Mouse (Mus musculus) stomach, embryonic 14.5 days (tissue): ENCODE measurements at regions not wholly inside any gene's neighbourhood (a gene's known extent, or its start where the extent isn't known, plus 50 kb on each side); places are given as distances from the start of the nearest gene placed in this dataset.

Source experiments
- ATAC-seq: fragments of 200-750 bp; cut with Nextera tagmentation; 2 replicates; pipeline ENCODE4 v1.8.0; 2017; ENCODE audit warnings: low read depth, moderate TSS enrichment; ENCODE audit not compliant: insufficient number of reproducible peaks, insufficient read depth, low FRiP score
- H3K27ac ChIP-seq: fragments of 300-500 bp; sonication (generic); 2 replicates; pipeline ENCODE4 v1.5.1; 2014; ENCODE audit warnings: mild to moderate bottlenecking, low read length, moderate library complexity, mixed read lengths
- H3K27me3 ChIP-seq: fragments of 300-500 bp; sonication (generic); 2 replicates; pipeline ENCODE4 v1.6.1; 2014; ENCODE audit warnings: low read length, control low read depth, mixed read lengths; ENCODE audit not compliant: control insufficient read depth, insufficient read depth
- H3K36me3 ChIP-seq: fragments of 300-500 bp; sonication (generic); 2 replicates; pipeline ENCODE4 v1.6.1; 2014; ENCODE audit warnings: mild to moderate bottlenecking, control low read depth, low read length, moderate library complexity, mixed read lengths; ENCODE audit not compliant: control insufficient read depth, insufficient read depth
- H3K4me1 ChIP-seq: fragments of 300-500 bp; sonication (generic); 2 replicates; pipeline ENCODE4 v1.6.1; 2014; ENCODE audit warnings: low read length, control low read depth, mixed read lengths; ENCODE audit not compliant: control insufficient read depth, insufficient read depth
- H3K4me2 ChIP-seq: fragments of 300-500 bp; sonication (generic); replicated peaks from 2 replicates; pipeline ENCODE4 v1.6.1; 2014; ENCODE audit warnings: low read depth, low read length, control low read depth
- H3K4me3 ChIP-seq: fragments of 300-500 bp; sonication (generic); 2 replicates; pipeline ENCODE4 v1.5.1; 2014; ENCODE audit warnings: low read depth, low read length, control low read depth
- H3K9ac ChIP-seq: fragments of 300-500 bp; sonication (generic); replicated peaks from 2 replicates; pipeline ENCODE4 v1.6.1; 2014; ENCODE audit warnings: low read depth, mild to moderate bottlenecking, control low read depth, low read length, moderate library complexity, mixed read lengths
- H3K9me3 ChIP-seq: fragments of 300-500 bp; sonication (generic); 2 replicates; pipeline ENCODE4 v1.6.1; 2016; ENCODE audit warnings: low read depth, low read length, control low read depth; ENCODE audit not compliant: control insufficient read depth
- WGBS: fragments of 180-500 bp; shearing (Covaris S2); extraction: QIAGEN DNeasy Blood & Tissue Kit; methylation state at CpG from one replicate; pipeline ENCODE4 v1.1.7; 2014; 5-methylcytosine and 5-hydroxymethylcytosine counted together

DNA sequence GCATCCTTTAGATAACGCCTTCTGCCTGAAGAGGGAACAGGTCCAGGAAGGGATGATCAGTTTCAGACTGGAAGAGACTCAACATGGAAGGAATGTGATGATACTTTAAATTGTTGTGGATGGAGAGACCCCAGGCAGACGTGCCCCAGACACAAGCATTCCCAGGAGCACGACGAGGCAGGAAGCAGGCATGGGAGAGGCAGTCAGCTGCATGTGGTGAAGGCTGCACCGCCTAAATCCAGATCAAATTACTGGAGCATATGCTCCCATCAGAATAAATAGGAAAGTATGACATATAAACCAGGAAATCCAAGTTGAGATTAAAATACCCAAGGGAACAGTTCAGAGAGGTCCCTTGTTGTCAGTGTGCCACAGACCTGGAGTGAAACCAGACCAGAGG is 467.3 kb downstream of the Pid1 start:
- no peak for ATAC-seq
- Histone ChIP-seq H3K4me3 (no peak overlapping the region), H3K9me3 (no peaks in the 10 kb centered on the region), H3K27ac (no peak overlapping the region), H3K4me1 (no peaks in the 10 kb centered on the region), H3K36me3 (no peaks in the 10 kb centered on the region), H3K9ac (no peak overlapping the region), H3K27me3 (no peaks in the 10 kb centered on the region), H3K4me2 (no peak overlapping the region)
- WGBS, result 37% methylated on average over 5 of the region's 5 CpGs

DNA sequence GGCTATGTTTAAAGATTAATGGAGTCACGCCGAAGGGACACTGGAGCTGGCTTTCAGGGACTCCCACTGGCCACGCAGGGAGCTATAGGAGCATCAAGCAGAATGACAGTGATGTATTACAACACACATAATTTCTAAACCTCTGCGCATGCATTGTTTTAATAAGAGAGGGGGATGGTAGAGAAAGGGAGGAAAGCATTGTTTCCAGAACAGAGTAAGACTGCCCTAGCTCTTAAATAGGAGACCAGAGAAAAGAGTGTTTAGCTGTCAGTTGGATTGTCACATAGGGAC is 471.1 kb upstream of the Sphkap start:
- Histone ChIP-seq H3K9ac (no peak overlapping the region), H3K27me3 (no peaks in the 10 kb centered on the region), H3K4me1 (no peaks in the 10 kb centered on the region), H3K9me3 (no peaks in the 10 kb centered on the region), H3K36me3 (no peaks in the 10 kb centered on the region), H3K4me2 (no peak overlapping the region), H3K4me3 (no peak overlapping the region), H3K27ac (no peak overlapping the region)
- no peak for ATAC-seq
- WGBS, result 67% methylated on average over 4 of the region's 4 CpGs

DNA sequence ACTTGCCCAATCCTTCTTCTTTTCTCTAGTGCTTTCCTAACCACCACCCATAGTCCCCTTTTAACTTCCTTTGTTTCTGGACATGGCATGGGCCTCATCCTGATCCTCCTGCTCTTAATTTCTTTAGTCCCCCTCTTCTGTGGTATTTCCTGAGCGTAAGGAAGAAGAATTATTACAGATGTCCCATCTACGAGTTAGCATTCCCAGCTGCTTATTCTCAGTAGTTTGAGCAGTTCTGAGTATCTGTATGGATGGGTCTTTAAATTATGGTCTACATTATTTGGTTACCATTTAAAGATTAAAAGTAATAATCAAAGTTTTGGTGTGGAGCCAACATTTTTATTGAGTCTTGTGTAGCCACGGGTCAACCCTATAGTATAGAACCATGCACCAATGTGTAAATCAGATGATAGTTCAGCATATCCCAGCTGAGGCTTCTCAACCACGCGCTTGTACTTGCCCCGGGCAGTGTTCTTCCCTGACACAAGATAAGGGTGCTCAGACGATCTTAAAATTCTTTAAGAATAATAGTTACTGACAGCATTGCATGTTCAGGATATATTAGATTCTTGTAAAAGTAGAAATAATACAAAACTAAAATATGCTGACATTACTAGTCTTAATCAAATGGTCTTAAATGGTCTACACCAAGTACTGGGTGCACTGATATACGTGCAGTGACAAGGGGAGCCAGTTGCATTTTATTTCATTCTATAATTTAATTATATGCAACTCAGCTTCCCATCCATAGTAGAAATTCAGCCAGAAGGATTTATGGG is 470.5 kb upstream of the Sphkap start:
- H3K4me3 ChIP-seq, result no peak overlapping the region
- H3K9ac ChIP-seq, result no peak overlapping the region
- WGBS, result 80% methylated on average over 8 of the region's 8 CpGs
- H3K4me2 ChIP-seq, result no peak overlapping the region
- no peak for ATAC-seq
- no peaks in the 10 kb centered on the region for H3K9me3 ChIP-seq
- no peaks in the 10 kb centered on the region for H3K27me3 ChIP-seq
- no peaks in the 10 kb centered on the region for H3K4me1 ChIP-seq
- no peak overlapping the region for H3K27ac ChIP-seq
- H3K36me3 ChIP-seq, result no peaks in the 10 kb centered on the region

DNA sequence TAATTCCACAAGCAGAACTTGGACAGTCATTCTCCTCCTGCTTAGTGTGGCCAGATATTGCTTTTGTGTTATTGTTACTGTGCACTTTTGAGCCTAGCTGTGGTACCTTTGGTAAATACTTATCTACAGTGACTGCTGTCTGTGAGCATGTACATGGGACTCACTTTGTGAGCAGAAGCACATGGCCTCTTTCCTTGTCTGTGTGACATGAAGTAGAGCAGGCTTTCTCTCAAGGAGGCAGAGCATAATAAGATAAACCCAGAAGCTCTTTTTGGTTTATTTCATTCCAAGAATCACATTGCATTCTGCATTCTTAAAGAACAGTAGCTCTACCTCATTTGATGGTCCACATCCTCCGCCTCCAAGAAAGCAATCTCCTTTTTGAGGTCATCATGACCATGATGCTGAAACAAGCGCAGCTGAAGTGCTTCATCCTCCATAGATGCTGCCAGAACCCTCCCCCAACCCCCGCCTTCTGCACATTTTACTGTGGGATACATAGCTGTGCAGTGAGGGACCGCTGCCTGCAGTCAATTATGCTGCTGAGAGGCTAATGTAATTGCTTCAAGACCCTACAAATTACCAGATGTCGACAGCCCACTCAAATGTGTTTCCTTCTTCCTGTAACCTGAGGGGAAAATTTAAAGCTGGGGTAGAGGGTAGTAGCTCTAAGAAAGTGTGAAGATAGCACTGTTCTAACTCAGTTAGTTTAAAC is 463.0 kb upstream of the Sphkap start:
- peak; percentile 76; the same call in 1 of the 2 replicates for ATAC-seq
- WGBS, result 29% methylated on average over 5 of the region's 5 CpGs

DNA sequence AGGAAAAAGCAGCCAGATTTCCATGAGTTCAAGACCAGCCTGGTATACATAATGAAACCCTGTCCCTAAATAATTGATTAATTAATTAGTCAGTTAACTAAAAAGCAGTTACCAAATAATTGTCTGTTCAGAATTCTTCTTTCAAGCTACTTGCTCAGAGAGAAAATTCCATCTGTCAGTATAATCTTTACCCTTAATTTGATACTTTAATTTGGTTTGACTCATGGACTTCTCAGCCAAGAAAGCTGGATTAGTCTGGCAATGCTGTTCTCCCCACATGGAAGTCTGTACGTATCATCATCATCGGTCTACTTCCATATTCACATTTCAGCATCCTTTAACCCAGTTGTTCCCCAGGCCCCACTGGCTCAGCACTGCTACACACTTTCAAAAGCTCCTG is 461.0 kb upstream of the Sphkap start:
- H3K9ac ChIP-seq, result no peak overlapping the region
- no peaks in the 10 kb centered on the region for H3K27me3 ChIP-seq
- H3K4me1 ChIP-seq, result no peaks in the 10 kb centered on the region
- 91% methylated on average over 2 of the region's 2 CpGs for WGBS
- H3K4me2 ChIP-seq, result no peak overlapping the region
- no peak for ATAC-seq
- H3K4me3 ChIP-seq, result no peak overlapping the region
- H3K27ac ChIP-seq, result no peak overlapping the region
- H3K36me3 ChIP-seq, result no peaks in the 10 kb centered on the region
- no peaks in the 10 kb centered on the region for H3K9me3 ChIP-seq

More for the DNA sequence above, 463.0 kb upstream of the Sphkap start:
- no peak overlapping the region for H3K4me2 ChIP-seq
- no peaks in the 10 kb centered on the region for H3K4me1 ChIP-seq
- no peaks in the 10 kb centered on the region for H3K9me3 ChIP-seq
- H3K27ac ChIP-seq, result no peak overlapping the region
- H3K36me3 ChIP-seq, result no peaks in the 10 kb centered on the region
- H3K27me3 ChIP-seq, result no peaks in the 10 kb centered on the region
- no peak overlapping the region for H3K4me3 ChIP-seq
- no peak overlapping the region for H3K9ac ChIP-seq

DNA sequence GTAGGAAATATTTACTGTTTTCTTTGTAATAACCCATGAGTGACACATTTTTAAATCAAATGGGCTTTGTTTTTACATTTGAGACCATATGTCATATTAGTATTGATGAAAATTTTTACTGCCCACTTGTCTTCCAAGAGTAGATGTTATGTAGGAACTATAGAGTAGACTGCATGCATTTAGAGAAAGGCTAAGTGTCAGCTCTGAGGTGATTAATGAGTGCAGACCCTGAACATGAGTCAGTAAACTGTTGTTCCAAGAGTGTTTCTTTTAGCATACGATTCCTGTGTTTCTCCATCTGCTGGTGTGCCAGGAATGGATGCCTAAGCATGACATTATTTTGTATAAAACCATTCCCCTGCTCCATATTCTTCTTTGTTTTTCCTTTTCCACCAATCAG is 454.5 kb upstream of the Sphkap start:
- Histone ChIP-seq H3K4me1 (no peaks in the 10 kb centered on the region), H3K4me3 (no peak overlapping the region), H3K9ac (no peak overlapping the region), H3K27me3 (no peaks in the 10 kb centered on the region), H3K27ac (no peak overlapping the region), H3K9me3 (no peaks in the 10 kb centered on the region), H3K4me2 (no peak overlapping the region), H3K36me3 (no peaks in the 10 kb centered on the region)
- no peak for ATAC-seq
- 30% methylated on average over 1 of the region's 1 CpGs for WGBS

DNA sequence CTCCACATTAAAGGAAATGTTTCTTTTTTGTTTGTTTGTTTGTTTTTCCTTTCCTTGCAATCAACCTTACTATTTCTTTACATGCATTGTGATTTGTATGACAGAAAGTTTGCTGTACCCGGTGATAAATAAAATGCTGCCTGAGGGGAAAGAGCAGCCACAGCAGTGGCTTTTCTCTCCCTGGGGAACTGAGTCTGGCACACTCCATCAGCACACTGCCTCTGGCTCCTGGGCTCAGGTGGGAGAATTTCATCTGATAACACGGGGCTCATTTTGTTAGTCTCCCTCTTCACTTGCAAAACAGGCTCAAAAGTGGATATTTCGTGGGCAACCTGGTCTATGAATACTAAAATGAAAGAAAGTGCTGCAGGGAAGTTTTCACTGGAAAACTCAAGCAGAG is 454.1 kb upstream of the Sphkap start:
- H3K9ac ChIP-seq, result no peak overlapping the region
- H3K27me3 ChIP-seq, result no peaks in the 10 kb centered on the region
- WGBS, result 71% methylated on average over 3 of the region's 3 CpGs
- H3K27ac ChIP-seq, result no peak overlapping the region
- H3K36me3 ChIP-seq, result no peaks in the 10 kb centered on the region
- no peaks in the 10 kb centered on the region for H3K9me3 ChIP-seq
- no peak overlapping the region for H3K4me2 ChIP-seq
- no peak overlapping the region for H3K4me3 ChIP-seq
- H3K4me1 ChIP-seq, result no peaks in the 10 kb centered on the region
- no peak for ATAC-seq

DNA sequence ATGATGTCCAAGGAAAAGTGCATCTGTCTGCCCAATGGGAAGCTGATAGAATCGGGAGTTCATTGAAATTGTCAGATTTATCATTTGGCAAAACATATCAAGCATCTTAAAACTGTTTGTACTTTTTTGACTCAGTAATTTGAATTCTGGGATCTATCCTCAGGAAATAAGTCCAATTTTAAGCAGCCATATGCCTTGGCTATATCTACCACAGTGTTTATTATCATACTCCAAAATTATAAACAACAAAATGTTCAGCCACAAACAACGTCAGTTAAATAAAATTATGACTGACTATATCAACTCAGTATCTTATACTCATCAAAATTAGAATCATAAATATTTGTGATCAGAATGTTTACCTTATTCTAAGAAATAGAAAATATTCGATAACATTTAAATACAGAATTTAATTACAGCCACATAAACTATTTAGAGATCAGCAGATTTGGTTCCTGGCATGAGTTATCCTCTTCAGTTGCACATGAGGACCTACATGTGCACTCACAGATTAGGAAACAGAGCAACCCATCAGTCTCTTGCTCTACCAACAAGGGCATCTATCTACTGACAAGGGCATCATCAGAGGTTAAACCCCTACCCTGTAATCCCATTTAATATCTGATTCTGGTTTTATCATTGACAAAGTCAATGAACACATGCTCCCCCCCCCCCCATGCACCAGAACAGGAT is 451.9 kb upstream of the Sphkap start:
- H3K9ac ChIP-seq, result no peak overlapping the region
- H3K27ac ChIP-seq, result no peak overlapping the region
- no peaks in the 10 kb centered on the region for H3K36me3 ChIP-seq
- no peaks in the 10 kb centered on the region for H3K27me3 ChIP-seq
- H3K4me3 ChIP-seq, result no peak overlapping the region
- H3K4me1 ChIP-seq, result no peaks in the 10 kb centered on the region
- no peak overlapping the region for H3K4me2 ChIP-seq
- ATAC-seq, result no peak
- WGBS, result 73% methylated on average over 3 of the region's 3 CpGs
- no peaks in the 10 kb centered on the region for H3K9me3 ChIP-seq
